Mouse (Mus musculus) thymus, postnatal 4 days (tissue): Measurements from ENCODE around the gene Pcnp.
A peak's percentile ranks its signal among the peaks of the same experiment; 100 is the strongest.
"Not testable (repeated sequence)": the region's sequence is repeated elsewhere in the genome, so short reads cannot be mapped to it uniquely, and the experiment has no call there.

ENCODE experiments used
- DNase-seq: peaks from one replicate; pipeline ENCODE4 v3.0.0; 2021

The Pcnp gene

DNA sequence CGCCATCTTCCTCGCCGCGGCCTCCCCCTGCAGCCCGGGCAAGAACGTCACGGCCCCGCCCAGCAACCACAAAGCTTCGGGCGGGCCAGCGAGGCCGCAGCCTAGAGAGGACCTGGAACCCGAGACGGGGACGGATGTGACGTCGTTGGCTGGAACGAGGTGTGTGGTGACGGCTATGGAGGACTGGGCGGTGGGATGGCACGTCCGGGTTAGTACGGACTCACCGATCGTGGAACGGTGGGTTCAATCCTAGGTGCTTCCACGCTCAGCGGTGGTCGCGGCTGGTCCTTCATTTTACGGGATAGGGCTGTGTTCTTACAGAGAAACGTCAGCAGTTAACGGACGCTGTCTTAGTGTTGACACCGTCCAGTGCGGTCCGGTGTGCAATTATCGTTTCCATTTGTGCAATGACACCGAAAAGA is at the start of gene Pcnp:
TSS of gene Pcnp (minus strand) at position 79 of the 422 bp plus-strand sequence.
- DNase-seq = peak; percentile 96

DNA sequence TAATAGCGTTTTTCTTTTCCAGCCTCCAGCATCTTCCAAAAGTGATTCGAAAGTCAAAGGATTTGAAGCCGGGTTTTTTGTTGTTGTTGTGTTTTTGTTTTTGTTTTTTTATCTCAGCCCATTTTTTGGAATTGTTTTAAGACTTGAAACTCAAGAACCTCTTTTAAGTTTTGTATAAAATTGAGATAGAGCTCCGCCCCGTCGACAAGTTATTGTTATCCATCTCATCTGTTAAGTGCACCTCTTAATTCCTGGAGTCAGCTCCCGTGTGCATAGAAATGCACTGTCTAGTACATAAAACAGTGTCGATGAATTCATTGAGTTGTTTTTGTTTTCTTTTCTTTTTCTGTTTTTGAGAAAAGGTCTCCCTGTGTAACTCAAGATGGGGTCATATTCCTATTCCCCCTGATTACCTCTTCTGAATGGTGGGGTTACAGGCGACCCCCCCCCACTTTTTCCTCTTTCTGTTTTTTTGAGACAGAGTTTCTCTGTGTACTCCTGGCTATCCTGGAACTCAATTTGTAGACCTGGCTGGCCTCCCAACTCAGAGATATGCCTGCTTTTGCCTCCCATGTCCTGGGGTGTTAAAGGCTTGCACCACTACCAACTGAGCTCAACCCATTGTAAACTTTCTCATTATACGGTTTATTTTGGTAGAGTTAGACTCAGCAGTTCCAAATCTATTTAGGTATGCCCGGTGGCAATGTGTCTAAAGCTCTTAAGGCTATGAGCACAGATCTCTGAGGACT is 46.8 kb upstream of the Pcnp start:
- no peak for DNase-seq

DNA sequence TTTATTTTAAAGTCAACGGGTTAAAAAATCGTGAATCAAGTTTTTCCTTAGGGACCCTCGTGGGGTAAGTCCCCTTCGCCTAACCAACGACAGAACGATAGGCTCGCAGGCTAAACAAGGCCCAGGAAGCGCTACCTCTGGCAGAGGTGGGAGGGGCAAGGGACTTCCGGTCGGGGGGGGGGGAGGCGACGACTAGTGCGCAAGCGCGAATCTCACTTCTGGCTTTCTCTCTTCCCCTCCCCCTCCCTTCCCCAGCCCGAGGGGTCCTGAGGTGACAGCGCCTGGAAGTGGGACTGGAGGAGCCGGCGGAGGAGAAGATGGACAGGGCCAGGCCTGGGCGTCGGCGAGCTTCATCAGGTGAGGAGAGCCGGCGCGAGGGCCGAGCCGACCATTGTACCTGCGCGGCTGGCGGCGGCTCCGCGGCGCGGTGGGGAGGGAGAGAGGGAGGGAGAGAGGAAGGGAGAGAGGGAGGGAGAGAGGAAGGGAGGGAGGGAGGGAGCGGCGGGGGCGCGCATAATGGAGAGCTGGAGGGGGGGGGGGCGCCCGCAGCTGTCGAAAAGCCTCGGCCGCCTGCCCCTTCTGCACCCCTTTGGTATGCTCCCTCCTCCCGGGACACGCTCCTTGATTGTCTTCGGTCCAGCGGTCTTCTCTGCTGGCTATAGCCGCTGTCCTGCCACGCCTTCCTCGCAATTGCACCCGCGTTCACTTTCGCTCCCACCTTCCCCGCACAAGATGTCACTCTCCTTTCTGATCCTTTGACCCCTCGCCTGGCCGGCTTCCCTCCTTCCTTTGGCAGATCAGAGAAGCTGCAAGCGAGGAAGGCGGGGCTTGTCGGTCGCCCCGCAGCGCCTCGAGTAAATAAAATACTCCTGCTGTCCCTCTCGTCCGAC is 45.9 kb upstream of the Pcnp start:
- DNase-seq = peak; percentile 88

DNA sequence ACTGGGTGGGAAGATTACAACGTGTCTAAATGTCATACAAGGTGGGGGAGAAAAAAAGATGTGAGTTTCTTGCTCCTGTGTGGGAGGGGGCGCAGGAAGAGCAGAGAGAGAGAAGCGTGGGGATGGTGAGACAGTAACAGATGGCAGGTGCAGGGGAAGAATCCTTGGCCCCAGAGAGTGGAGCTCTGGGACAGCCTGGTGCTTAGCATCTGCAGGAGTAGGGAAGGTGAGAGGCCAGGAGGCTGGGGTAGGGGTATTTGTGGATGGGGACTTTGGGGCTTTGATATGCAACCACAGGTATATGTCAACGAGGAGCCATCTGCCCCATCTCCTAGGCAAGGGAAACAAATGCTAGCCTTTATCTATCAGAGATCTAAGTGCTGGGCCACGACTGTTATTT is 45.0 kb upstream of the Pcnp start:
- DNase-seq = peak; percentile 38

DNA sequence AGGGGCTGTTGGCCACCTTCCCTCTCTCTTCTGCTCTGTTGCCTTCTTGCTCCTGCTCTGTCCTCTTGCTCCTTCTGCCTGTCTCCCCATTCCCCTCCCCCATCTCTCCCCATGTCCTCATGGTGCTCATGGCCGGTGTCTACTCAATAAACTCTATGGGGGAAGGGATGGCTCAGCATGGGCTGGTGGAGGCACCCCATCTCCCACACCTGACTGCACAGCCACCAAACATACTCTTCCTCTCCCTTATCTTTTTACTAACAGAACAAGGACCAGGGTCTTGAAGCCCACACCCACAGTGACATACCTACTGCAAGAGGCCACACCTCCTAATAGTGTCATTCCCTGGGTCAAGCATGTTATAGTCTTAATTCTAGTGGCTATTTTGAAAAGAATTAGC is 44.6 kb upstream of the Pcnp start:
- no peak for DNase-seq

DNA sequence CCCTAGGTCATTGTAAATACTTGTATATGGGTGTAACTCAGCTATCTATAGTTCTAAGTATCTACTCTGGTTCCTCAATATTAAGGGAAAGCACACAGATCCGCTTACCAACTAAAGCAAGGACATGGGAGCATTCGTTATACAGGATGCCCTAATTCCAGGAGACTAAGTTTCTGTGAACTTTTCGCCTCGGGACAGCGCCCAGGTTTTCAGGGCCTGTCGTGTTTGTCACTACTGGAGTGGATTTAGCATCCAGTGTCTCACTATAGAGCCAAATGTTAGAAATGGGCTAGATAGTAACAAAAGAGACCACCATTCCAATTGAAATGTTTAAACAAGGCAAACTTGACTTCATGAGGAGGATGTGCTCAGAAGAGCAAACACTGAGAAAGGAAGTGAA is 43.6 kb upstream of the Pcnp start:
- DNase-seq = not testable (repeated sequence)

DNA sequence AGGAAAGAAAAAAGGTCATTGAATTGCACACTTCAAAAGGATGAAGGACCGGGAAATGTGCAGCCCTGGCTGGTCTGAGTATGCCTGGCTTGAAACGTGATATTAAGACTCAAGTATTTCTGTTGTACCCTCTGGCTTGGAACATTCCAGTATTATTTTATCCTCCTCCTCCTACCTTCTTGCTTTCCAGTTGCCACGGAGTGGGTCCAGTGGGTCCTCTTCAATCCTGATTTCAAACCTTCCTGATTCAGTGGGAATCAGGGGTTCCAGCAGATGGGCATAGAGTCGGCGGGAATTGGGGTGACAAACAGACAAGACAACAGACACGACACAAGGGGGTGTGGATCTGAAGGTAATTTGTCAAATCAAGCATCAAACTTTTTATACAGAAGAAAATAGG is 43.0 kb upstream of the Pcnp start:
- DNase-seq = no peak

DNA sequence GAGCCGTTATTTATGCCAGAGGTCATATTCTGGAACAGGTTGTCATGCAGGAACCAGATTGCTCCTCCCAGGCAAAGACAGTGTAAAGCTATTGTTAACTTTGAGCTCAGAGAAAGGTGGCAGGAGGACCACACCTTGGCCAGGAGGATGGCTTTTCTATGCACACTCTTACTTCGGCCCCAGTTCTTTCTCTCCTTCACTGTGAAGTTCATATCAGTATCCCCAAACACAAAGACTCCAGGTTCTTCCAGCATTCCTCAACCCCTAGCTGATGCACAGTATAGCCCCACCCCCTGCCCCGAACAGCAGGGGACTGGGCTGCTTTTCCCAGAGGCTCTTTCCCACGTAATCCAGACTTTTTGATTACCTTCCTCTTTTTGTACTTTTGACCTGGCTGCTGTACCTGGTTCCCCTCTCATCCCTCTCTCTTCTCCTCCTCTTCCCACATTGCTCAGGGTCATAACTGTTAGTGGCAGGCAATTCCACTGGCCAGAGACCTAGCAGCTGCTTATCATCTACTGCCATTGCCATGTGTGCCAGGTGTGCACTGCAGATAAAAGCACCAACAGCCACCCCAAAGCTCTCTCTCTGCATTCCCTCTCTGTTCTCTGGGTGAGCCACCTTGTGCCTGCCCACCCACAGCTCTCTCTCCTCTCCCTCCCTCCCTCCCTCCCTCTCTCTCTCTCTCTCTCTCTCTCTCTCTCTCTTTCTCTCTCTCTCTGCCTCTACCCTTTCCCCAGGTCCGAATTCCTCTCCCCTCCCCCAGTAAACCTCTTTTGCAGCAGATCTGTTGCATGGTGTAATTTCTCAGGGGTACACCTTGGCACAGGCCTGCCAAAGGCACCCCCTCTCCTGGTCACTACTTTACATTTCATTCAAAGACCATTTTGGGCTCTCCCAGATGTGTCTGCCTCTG is 42.0 kb upstream of the Pcnp start:
- DNase-seq = no peak

DNA sequence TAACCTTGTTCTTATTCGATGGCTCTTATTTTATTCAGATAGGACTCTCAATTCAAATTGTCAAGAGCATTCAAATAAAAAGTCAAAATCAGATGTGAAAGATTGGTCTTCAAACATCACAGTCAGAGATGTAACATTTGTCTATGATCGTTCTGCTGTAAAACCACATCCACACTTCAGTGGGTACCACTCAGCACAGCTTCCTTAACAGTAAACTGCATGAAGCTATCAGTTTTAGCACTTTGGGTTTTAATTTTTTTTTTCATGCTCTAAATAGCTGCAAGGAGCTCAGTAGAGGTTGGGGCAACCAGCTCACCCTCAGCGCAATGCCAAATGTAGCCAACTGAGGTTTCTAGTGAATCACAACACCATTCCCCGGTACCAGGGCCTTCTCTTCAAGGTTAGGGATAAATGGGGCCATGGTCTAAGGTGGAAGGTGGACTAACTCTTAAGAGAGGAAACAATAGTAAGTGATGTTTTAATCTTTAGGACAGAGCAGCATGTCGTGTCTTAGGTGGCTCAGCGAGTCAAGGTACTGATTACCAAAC is 39.1 kb upstream of the Pcnp start:
- DNase-seq = no peak

DNA sequence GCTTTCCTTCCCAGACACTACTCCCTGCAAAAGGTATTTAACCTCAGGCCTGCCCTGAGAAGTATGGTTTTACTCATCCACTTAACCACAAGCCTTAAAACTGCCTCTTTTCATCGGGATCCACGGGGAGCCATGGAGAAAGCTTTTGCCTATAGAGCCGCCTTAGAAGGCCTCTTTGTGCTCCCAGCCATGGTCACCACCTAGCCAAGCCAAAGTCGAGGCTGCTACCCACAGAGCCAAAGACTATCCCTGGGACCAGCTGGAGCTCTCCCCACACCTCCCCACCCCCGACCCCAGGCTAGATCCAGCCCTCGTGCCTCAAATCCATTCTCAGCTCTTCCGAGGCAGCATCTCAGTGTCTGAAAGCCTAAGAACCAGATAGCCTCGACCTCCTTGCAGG is 36.6 kb upstream of the Pcnp start:
- no peak for DNase-seq

DNA sequence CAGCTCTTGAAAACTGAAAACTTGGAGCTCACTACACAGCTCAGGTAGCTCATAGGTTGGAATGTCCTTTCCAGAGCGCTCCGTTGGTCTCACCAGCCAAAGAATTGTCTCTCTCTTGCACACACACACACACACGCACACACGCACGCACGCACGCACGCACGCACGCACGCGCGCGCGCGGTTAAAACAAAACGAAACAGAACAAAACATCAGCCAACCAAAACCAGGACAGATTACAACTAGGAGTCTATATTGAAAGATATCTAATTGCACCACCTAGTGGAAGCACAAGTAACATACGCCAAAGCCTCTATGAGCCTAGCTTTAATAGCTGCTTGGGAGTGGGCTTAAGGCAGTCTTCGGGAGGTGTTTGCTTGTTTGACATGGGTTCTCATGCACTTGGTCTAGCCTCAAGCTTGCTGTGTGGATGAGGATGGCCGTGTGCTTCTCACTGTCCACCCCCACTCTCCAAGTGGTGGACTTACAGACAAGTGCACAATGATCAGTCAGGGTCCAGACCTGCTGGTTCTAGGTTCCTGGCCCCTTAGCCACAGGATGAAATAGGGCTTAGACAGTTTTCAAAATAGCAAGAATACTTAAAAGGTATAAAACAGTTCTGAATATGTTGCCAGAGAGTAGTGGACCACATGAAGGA is 34.9 kb upstream of the Pcnp start:
- peak; percentile 70 for DNase-seq

DNA sequence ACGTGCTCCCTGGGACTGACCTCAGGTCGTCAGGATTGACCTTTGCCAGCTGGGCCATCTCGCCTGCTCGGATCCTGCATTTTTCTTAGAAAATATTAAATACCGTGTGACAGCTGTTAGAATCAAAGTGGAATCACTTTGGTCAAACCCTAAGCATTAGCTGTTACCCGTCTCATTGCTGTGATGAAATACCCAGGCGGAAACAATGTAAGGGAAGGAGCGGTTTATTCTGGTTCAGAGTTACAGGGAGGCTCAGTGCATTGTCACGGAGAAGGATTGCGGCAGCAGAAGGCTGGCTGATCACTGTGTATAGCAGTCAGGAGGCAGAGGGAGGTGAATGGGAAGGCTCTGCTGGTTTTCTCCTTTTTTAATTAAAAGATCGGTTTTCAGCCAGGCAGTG is 33.4 kb upstream of the Pcnp start:
- no peak for DNase-seq

DNA sequence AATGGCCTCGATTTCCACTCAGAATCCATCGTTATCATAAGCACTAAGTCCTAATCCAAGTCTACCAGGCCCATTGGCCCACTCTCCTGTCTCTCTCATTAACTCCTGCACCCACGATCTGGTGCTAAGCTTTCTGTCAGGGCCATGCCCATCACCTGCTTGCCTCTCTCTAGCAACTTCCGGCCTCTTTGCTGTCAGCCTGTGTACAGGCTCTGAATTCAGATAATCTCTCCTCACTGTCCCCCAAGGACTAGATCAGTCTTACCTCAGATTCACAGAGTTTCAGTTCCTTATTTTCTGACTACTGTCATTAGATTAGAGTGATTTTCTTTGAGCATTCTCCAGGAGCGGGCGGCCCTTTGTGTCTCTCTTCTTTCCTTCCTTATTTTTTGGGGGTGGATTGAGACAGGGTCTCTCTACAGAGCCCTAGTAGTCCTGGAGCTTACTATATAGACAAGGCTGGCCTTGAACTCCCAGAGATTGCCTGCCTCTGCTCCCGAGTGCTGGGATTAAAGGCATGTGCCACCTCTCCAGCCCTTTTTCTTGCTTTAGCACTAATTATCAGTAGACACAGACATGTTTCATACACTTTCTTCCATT is 32.6 kb upstream of the Pcnp start:
- no peak for DNase-seq

DNA sequence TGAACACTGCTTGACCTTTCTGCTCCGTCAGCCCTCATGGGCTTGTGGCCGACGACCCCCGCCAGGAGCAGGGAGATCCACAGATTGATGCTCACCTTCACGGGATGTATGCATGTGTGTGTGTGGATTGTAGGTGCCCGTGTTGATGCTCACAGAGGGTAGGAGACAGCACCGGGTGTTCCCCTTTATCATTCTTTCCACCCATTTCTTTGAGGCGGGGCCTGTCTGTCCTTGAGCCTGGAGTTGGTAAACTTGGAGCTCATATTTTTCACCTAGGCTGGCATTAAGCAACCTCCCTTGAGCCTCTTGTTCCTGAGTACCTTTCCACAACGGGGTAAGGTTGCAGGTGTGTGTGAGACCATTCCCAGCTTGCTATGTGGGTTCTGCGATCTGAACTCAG is 28.6 kb upstream of the Pcnp start:
- DNase-seq = no peak

DNA sequence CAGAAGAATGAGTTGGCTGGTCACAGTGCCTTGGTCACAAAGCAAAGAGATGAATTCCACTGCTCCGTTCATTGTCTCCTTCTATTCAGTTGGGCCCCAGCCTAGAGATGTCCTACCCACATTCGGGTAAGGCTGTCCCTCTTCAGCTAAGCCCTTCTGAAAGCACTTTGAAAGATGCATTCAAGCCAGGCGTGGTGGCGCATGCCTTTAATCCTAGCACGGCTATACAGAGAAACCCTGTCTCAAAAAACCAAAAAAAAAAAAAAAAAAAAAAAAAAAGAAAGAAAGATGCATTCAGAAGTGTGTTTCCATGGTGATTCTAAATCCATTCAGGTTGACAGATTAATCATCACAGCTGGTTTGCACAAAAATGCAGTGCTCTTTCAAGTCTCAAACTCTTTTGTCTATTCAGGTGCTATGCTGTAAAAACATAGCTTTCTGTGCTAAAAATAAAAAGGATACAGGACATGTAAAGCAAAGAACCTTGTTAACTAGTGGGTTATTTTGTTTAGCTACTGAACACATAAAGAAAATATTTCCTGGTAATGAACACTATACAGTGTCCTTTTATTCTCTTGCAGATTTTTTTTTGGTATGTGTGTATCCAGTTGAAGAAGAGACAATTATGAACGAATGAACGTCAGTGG is 27.5 kb upstream of the Pcnp start:
- no peak for DNase-seq

DNA sequence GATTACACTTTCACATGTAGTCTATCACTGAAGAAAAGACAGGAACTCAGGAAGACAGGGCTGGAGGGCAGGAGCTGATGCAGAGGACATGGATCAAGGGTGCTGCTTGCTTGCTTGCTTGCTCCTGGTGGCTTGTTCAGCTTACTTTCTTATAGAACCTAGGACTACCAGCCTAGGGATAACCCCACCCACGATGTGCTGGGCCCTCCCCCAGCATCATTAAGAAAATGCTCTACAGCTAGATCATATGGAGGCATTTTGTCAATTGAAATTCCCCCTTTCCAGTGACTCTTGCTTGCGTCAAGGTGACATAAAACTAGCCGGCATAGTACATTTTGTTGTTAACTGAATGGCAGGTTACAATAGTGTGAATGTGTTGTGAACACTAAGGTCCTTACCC is 26.4 kb upstream of the Pcnp start:
- no peak for DNase-seq

DNA sequence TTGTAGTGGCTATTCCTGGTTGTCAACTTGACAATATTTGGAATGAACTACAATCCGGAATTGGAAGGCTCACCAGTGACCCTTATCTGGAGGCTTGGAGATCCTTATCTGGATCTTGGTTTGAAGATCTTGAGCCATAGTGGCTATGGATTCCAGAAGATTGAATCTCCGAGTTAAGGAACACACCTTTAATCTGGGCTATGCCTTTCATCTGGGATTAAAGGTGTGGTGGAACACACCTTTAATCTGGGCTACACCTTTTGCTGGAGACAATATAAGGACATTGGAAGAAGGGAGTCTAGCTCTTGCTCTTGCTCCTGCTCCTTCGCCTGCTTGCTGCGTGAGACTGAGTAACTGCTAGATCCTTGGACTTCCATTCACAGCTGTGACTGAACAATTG is 18.5 kb upstream of the Pcnp start, which contains the start of gene Senp7:
TSS of gene Senp7 (plus strand) at position 301 of the 400 bp plus-strand sequence.
- DNase-seq = not testable (repeated sequence)

DNA sequence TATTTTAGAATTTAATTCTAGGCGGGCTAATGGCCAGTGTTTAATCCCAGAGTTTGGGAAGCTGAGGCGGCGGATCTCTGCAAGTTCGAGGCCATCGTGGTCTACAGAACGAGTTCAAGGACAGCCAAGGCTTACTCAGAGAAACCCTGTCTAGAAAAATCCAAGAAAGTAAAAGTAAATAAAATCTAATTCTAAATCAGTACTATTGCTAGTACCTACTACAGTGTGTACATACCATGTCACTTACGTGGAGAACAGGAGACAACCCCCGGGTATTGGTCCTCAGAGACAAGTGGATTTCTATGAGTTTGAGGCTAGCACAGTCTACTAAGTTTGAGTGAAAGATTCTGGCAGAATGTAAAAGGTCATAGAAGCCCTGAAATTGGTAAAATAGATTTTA is 8.6 kb upstream of the Pcnp start:
- no peak for DNase-seq

DNA sequence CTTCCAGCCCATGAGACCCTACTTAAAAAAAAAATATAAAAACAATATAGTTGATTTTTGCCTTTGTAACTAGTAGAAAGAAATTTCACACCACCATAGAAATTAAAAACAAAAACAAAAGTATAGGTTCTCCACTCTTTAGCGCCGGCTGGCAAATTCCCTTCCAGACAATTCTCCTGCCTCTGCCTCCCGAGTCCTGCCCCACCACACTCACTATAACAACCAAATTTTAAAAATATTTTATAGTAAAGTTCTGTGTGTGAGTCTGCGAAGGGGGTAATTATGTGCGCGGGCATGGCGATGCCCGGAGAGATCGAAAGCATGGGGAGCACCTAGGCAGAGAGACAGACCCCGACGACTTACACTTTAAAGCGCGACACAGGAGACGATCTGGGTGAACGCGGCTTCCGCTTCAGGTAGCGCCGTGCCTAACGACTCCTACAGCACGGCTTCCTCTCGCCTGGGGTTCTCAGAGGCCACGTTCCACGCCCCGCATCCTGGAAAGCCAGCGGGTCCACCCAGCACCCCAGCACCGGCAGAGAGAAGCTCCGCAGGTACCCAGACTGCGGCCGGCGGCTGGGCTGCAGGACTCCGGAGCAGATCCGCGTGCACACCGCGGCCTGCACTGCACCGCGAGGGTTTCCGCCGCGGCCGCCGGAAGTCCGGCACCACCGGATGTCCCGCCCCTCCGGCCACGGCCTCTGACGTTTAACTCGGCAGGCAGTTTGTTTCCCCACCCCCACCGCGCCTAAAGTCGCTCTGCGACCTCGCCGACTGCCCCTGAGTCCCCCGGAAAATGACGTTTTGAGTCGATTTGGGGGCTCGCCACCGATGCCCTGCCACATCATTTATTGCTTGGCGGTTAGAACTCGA is 7.8 kb upstream of the Pcnp start, which contains the start of gene Trmt10c:
TSS of gene Trmt10c (minus strand) at position 682 of the 873 bp plus-strand sequence.
- peak; percentile 96 for DNase-seq

DNA sequence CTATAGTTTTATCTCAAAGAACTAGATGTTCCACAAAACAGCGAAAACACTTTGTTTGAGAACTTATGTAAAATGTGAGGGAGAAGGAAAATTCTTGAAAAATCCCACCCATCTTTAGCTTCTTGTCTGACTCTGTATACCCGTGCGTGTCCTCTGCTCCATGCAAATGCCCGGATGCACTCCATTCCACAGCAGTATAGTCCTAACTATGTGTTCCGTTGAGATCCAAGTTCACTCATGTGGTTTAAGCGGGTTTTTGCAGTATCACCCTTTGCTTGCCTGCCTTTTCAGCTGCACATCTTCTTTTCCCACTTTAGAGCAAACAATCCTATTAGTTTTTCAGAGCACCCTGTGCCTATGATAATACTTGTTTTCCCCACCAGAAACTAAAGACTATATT is 7.0 kb upstream of the Pcnp start:
- no peak for DNase-seq
